Mouse (Mus musculus): ENCODE measurements around the gene Ano8. TPM values are rescaled to one million over a fixed set of nuclear protein-coding genes. Genes with fewer than 3 reads are reported as not detected.

The Ano8 gene
- total and polyA plus RNA-seq, 3 experiments, result 1.1 to 2.1 (median 1.5) TPM

DNA sequence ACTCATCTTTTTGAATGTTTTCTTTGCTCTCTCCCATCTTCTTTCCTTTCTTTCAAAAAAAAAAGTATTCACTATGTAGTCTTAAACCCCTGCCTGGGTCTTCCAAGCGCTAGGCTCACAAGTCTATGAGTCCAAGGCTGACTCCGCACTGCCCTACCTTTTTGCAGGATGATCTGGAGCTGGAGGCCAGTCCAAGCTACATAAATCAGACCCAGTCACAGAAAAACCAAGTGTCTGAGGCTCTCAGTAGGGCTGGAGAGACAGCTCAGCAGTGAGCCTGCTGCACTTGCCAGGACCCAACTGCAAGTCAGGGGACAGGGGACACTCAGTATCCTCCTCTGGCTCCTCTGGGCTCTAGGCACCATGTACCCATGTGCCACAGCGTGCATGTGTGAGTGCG is 18.6 kb upstream of the Ano8 start:
- DNase-seq (ENCODE audit: low spot score) (no peak), ATAC-seq (ENCODE audit: extremely low read depth, insufficient number of reproducible peaks, low FRiP score, poor library complexity, severe bottlenecking) (no peak)
- Histone ChIP-seq H3K27me3 (ENCODE audit: insufficient read depth, low read length) (peaks cover 31% of the 10 kb centered on the region), H3K4me3 (ENCODE audit: low read depth, low read length) (no peak overlapping the region), H3K9me3 (replicated peaks) (no peaks in the 10 kb centered on the region), H3K36me3 (replicated peaks) (no peaks in the 10 kb centered on the region), H3K4me1 (ENCODE audit: insufficient read depth, low read depth, low read length) (no peaks in the 10 kb centered on the region; the same call in 1 of the 2 replicates)
- no peak for TF ChIP-seq GATA1 (IDR thresholded peaks at IDR 0.05; ENCODE audit: borderline replicate concordance, low read length)
- no peak for TF ChIP-seq TAL1 (conservative IDR thresholded peaks at IDR 0.05; ENCODE audit: low read depth, low read length)
- TF ChIP-seq GATA2 (IDR thresholded peaks at IDR 0.05; ENCODE audit: borderline replicate concordance, low read depth, low read length), result no peak
- TF ChIP-seq POLR2AphosphoS5 (IDR thresholded peaks at IDR 0.05; ENCODE audit: insufficient replicate concordance, low read depth, low read length), result no peak
- no peak for TF ChIP-seq CTCF (IDR thresholded peaks at IDR 0.05; ENCODE audit: low read depth, low read length)

DNA sequence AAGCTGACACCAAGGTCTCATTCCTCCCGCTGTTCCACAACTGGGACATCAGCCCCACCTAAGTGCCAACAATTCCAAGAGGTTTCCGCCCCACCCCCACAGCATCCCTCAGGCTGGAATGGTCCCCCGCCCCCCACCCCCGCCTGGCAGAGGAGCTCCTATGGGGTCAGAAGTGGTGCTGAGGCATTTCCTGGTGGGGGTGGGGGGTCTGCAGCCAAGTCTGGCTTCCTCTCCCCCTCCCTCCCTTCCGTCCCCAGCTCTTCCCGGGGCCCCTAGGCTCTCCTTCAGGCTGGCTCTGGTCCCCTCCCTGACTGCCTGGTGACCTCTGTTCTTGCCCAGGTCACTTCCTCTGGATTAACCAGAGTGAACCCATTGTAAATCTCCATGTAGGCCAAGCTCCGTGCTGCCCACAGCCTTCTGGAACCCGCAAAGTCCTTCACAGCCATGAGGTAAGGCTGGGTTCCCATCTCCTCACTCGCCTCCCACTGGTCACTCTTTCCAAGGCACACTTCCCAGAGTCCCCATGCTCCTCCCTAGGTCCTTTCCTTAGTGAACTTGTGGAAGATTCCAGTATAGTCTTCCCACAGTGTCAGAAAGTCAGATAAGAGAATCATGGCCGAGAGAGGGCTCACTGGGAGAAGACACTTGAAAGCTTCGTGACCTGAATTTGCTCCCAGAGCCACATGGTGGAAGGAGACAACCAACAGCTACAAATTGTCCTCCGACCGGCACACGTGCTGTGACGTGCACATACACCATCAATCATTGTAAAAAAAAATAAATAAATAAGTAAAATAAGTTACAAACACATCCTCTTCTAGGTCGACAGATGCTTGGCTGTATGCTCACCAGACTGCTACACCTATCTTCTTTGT is 13.3 kb upstream of the Ano8 start:
- DNase-seq (ENCODE audit: low spot score) (no peak), ATAC-seq (ENCODE audit: extremely low read depth, insufficient number of reproducible peaks, low FRiP score, poor library complexity, severe bottlenecking) (no peak)
- TF ChIP-seq GATA2 (IDR thresholded peaks at IDR 0.05; ENCODE audit: borderline replicate concordance, low read depth, low read length), result no peak
- Histone ChIP-seq H3K4me1 (ENCODE audit: insufficient read depth, low read depth, low read length) (peaks cover 4% of the 10 kb centered on the region; the same call in 1 of the 2 replicates), H3K9me3 (replicated peaks) (no peaks in the 10 kb centered on the region), H3K27me3 (ENCODE audit: insufficient read depth, low read length) (no peaks in the 10 kb centered on the region), H3K4me3 (ENCODE audit: low read depth, low read length) (no peak overlapping the region), H3K36me3 (replicated peaks) (peaks cover 25% of the 10 kb centered on the region)

- ATAC-seq (ENCODE audit: extremely low read depth, insufficient number of reproducible peaks, low FRiP score, poor library complexity, severe bottlenecking) (no peak), DNase-seq (ENCODE audit: low spot score) (no peak)
- Histone ChIP-seq H3K36me3 (replicated peaks) (peaks cover 31% of the 10 kb centered on the region), H3K9me3 (replicated peaks) (no peaks in the 10 kb centered on the region), H3K4me3 (ENCODE audit: low read depth, low read length) (no peak overlapping the region), H3K4me1 (ENCODE audit: insufficient read depth, low read depth, low read length) (peaks cover 4% of the 10 kb centered on the region; the same call in 1 of the 2 replicates), H3K27me3 (ENCODE audit: insufficient read depth, low read length) (no peaks in the 10 kb centered on the region)
- TF ChIP-seq CTCF (IDR thresholded peaks at IDR 0.05; ENCODE audit: low read depth, low read length) (no peak), GATA2 (IDR thresholded peaks at IDR 0.05; ENCODE audit: borderline replicate concordance, low read depth, low read length) (no peak), TAL1 (conservative IDR thresholded peaks at IDR 0.05; ENCODE audit: low read depth, low read length) (no peak), POLR2AphosphoS5 (IDR thresholded peaks at IDR 0.05; ENCODE audit: insufficient replicate concordance, low read depth, low read length) (no peak), GATA1 (IDR thresholded peaks at IDR 0.05; ENCODE audit: borderline replicate concordance, low read length) (no peak)
These were observed 12.2 kb upstream of the Ano8 start for GRCm38 (mm10) chr8:71497881-71498501.

- Histone ChIP-seq H3K36me3 (replicated peaks) (peaks cover 39% of the 10 kb centered on the region), H3K4me1 (ENCODE audit: insufficient read depth, low read depth, low read length) (peaks cover 4% of the 10 kb centered on the region; the same call in 1 of the 2 replicates), H3K9me3 (replicated peaks) (no peaks in the 10 kb centered on the region), H3K27me3 (ENCODE audit: insufficient read depth, low read length) (no peaks in the 10 kb centered on the region), H3K4me3 (ENCODE audit: low read depth, low read length) (no peak overlapping the region)
- no peak for ATAC-seq (ENCODE audit: extremely low read depth, insufficient number of reproducible peaks, low FRiP score, poor library complexity, severe bottlenecking)
- TF ChIP-seq CTCF (IDR thresholded peaks at IDR 0.05; ENCODE audit: low read depth, low read length), result no peak
- no peak for TF ChIP-seq GATA2 (IDR thresholded peaks at IDR 0.05; ENCODE audit: borderline replicate concordance, low read depth, low read length)
- TF ChIP-seq POLR2AphosphoS5 (IDR thresholded peaks at IDR 0.05; ENCODE audit: insufficient replicate concordance, low read depth, low read length), result no peak
- no peak for TF ChIP-seq GATA1 (IDR thresholded peaks at IDR 0.05; ENCODE audit: borderline replicate concordance, low read length)
- no peak for TF ChIP-seq TAL1 (conservative IDR thresholded peaks at IDR 0.05; ENCODE audit: low read depth, low read length)
- DNase-seq (ENCODE audit: low spot score), result no peak
These were observed 11.4 kb upstream of the Ano8 start for GRCm38 (mm10) chr8:71497077-71497645.

DNA sequence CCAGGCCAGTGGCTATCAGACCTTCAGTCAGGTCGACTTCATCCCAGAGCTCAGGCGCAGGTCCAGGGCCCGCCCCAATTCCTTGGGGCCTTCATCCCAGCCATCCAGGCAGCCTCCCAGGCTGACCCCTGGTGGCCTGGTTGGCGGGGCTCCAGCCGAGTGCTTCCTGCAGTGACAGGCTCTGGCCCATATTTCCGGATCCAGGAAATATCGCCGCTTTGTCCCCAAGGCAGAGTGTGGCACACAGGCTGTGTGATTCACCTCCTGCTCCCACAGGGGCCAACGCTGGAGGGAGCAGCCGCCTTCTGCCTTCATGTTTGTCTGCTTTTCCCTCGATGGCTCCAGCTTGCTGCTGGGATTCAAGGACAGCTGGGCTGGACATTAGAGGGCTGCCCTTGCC is 10.7 kb upstream of the Ano8 start:
- H3K4me3 ChIP-seq (ENCODE audit: low read depth, low read length), result no peak overlapping the region
- no peak for DNase-seq (ENCODE audit: low spot score)
- peaks cover 46% of the 10 kb centered on the region for H3K36me3 ChIP-seq (replicated peaks)
- TF ChIP-seq GATA1 (IDR thresholded peaks at IDR 0.05; ENCODE audit: borderline replicate concordance, low read length) (no peak), POLR2AphosphoS5 (IDR thresholded peaks at IDR 0.05; ENCODE audit: insufficient replicate concordance, low read depth, low read length) (no peak), CTCF (IDR thresholded peaks at IDR 0.05; ENCODE audit: low read depth, low read length) (no peak), GATA2 (IDR thresholded peaks at IDR 0.05; ENCODE audit: borderline replicate concordance, low read depth, low read length) (no peak), TAL1 (conservative IDR thresholded peaks at IDR 0.05; ENCODE audit: low read depth, low read length) (no peak)
- no peak for ATAC-seq (ENCODE audit: extremely low read depth, insufficient number of reproducible peaks, low FRiP score, poor library complexity, severe bottlenecking)
- no peaks in the 10 kb centered on the region for H3K27me3 ChIP-seq (ENCODE audit: insufficient read depth, low read length)
- no peaks in the 10 kb centered on the region for H3K9me3 ChIP-seq (replicated peaks)
- H3K4me1 ChIP-seq (ENCODE audit: insufficient read depth, low read depth, low read length), result peaks cover 4% of the 10 kb centered on the region

DNA sequence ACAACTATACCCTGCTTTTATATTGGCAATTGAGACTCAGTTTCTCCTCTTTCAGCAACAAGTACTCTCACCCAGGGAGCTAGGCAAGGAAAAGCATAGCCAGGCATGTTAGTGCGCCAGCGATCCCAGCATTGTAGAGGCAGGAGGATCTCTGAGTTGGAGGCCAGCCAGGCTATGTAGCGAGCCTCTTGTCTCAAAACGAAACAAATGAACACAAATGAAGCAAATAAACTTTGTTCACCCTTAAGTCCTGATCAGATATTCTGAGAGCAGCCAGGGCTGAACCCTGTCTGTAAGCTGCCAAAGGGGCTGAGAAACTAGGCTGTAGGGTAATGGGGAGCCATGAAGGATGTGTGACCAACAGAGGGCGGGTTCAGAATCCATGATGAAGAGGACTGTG is 10.0 kb upstream of the Ano8 start:
- H3K4me1 ChIP-seq (ENCODE audit: insufficient read depth, low read depth, low read length), result peaks cover 8% of the 10 kb centered on the region
- TF ChIP-seq GATA2 (IDR thresholded peaks at IDR 0.05; ENCODE audit: borderline replicate concordance, low read depth, low read length) (no peak), TAL1 (conservative IDR thresholded peaks at IDR 0.05; ENCODE audit: low read depth, low read length) (no peak), CTCF (IDR thresholded peaks at IDR 0.05; ENCODE audit: low read depth, low read length) (no peak), GATA1 (IDR thresholded peaks at IDR 0.05; ENCODE audit: borderline replicate concordance, low read length) (no peak), POLR2AphosphoS5 (IDR thresholded peaks at IDR 0.05; ENCODE audit: insufficient replicate concordance, low read depth, low read length) (no peak)
- H3K9me3 ChIP-seq (replicated peaks), result no peaks in the 10 kb centered on the region
- peaks cover 53% of the 10 kb centered on the region for H3K36me3 ChIP-seq (replicated peaks)
- DNase-seq (ENCODE audit: low spot score) (no peak), ATAC-seq (ENCODE audit: extremely low read depth, insufficient number of reproducible peaks, low FRiP score, poor library complexity, severe bottlenecking) (no peak)
- no peaks in the 10 kb centered on the region for H3K27me3 ChIP-seq (ENCODE audit: insufficient read depth, low read length)
- H3K4me3 ChIP-seq (ENCODE audit: low read depth, low read length), result no peak overlapping the region

Data from G1E (cell line).